Mouse (Mus musculus) heart, postnatal 0 days (tissue): ENCODE measurements around the gene Hnrnpa2b1.

Experiments
- CTCF ChIP-seq: IDR thresholded peaks from 2 replicates; pipeline ENCODE4 v1.5.1; 2016; ENCODE audit warnings: antibody characterized with exemption, control low read depth, low read depth
- EP300 ChIP-seq: IDR thresholded peaks from 2 replicates; pipeline ENCODE4 v1.6.1; 2016; ENCODE audit warnings: antibody characterized with exemption, low read depth

DNA sequence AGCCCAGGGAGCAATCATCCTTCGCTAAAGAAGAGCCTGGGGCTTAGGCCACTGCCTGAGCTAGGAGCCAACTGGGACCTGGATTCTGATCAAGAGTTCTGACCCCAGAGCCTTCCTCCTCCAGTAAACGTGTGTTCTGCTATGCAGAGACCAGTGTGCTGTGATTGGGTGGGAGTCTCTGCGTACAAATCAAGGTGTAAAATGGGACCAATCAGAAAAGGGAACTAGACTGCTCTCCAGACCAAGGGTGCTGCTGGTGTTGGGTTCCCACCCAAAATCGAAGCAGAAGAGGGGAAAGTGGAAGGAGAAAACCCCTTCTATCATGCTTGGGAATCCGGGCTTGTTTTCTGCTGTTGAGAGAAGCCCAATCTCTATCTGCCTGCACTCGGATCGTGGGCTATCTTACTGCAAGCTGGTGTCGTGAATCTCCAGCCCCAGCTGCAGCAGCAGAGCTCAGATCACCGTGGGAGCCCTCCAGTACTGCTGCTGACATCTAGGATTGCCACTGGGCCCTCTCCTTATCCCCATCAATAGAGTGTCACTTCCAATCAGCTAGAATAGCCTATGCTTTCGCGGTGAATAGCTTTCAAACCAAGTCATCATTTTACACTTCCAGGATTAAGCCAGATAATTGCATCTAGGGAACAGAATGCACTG lies 46.1 kb downstream of the Hnrnpa2b1 start:
- no peak for TF ChIP-seq CTCF
- TF ChIP-seq EP300, result no peak
